Mouse (Mus musculus): Measurements from ENCODE around the gene Tpcn1.

The Tpcn1 gene

DNA sequence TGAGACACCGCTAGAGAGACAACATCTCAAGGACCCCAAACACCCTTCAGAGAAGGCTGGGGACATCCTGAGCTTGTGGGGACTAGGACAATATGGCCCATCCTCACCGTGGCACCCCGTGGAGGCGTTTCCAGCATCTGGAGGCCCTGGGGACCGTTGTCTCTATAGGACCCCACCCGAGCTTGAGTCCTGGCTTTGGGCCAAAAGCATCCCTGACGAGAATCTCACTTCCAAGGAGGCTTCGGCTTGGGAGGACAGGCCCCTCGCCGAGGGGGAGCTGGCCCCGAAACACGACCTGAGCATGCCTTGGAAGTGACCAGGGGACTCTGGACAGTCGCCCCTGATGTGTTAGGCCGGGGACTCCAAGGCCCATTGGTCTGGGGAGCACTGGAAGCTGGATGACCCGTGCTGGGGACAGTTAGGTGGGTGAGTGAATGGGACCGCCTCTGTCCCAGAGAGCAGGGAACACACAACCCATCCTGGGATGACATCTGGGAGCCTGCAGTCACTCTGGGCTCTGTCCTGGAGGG, 20.8 kb upstream of the Tpcn1 start:
- no peak for DNase-seq (ENCODE audit: low read depth, low spot score)

DNA sequence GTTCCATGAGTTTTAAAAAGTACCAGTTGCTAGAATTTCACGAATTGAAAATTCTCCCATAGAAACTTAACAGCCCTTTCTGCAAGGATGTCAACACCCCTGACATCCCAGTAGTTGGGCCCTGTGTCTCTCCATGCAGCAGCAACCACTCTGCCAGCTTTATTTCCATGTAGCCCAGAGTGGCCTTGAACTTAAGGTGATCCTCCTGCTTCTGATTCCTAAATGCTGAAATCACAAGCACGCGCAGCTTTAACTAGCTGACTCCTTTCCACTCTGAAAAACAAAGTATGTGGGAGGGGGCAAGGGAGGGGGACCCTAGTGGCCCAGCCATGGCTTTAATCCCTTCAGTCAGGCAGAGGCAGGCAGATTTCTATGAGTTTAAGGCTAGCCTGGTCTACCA, 18.9 kb upstream of the Tpcn1 start:
- DNase-seq (ENCODE audit: low read depth, low spot score) = no peak

DNA sequence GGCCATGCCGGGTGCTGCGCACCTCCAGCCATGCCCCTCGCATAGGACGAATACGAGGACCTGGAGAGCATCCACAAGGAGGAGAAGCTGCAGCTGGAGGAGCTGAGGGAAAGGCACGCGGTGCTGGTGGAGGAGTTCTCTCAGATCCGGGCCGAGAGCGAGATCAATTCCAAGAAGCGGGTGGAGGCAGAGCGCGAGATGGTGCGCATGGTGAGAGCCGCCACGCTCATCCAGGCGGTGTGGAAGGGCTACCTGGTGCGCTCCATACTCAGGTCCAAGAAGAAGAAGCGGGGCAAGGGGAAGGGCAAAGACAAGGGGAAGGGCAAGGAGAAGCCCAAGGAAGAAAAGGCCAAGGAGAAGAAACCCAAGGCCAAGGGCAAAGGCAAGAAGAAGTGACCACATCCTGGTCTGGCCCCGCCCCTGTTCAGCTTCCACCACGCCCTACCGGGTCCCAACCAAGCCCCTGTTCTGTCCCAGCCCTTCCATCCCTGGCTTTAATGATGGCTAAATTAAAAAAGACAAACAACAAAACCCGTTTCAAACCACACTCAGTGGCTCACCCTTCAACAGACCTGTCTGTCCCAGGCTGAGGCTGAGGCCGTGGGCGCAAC, 18.2 kb upstream of the Tpcn1 start:
- no peak for DNase-seq (ENCODE audit: low read depth, low spot score)

DNA sequence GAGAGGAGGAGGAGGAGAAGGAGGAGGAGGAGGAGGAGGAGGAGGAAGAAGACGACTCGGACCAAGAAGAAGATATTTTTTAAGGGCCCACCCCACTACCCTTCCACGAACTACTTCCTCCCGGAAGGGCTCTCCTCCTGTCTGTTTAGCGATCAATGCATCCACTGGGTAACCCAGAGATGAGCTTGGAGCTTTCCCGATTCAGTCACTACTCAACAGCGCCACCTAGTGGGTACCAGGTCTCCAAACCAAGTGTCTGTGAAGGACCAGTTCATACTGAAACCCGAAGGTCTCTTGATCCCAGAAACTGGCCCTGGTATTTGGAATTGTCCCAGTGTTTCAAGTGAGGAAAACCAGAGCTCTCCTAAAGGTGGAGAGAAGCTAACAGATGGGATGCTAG, 17.2 kb upstream of the Tpcn1 start:
- DNase-seq (ENCODE audit: low read depth, low spot score) = peak; percentile 93

DNA sequence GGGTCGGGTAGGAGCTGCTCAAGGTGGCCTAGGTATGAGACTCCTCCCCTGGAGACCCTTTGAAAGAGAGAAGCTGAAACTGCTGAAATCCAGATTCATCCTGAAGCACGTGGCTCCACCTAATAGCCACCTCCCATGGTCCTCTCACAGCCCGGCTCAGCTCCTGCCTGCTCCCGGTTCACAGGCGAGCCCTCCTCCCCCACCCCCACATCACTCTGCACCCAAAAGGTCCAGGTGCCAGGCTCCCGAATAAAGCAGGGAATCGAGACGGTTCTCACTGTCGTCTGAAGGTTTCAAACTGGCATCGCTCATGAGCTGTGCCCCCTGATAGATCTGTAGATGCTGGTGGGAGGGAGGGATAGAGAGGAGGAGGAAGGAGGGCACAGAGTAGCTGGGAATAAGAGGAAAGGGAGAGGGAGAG, 16.8 kb upstream of the Tpcn1 start:
- no peak for DNase-seq (ENCODE audit: low read depth, low spot score)

DNA sequence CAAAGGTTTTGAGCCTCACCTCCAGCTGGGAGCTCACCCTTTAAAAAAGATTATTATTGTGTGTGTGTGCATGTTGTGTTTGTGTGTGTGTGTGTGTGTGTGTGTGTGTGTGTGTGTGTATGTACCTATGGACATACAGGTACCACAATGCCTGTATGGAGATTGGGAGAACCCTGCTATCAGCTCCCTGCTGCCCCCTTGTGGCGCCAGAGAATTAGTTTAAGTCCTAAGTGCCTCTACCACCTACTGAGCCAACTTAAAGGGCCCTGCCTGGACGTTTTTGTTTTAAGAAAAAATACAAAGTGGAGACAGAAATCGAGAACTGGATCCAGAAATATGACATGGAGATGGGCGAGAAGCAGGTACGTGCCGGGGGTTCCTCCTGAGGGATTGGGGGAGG, 16.4 kb upstream of the Tpcn1 start:
- peak; percentile 65 for DNase-seq (ENCODE audit: low read depth, low spot score)

DNA sequence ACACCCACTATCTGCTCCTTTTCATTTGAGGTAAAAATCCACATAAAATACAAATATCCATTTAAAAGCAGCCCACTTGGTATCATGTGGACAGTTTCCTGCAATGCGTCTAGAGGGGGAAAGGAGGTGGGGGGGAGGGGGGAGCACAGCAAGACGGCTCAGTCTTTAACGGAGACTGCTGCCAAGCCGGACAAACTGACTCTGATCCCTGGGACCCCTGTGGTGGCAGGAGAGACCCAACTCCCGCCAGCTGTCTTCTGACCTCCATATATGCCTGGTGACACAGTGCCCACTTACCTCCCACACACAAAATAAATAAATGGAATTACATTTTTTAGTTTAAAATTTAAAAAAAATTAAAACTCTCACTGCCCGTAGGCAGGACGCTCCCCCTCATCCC, 15.0 kb upstream of the Tpcn1 start:
- no peak for DNase-seq (ENCODE audit: low read depth, low spot score)

DNA sequence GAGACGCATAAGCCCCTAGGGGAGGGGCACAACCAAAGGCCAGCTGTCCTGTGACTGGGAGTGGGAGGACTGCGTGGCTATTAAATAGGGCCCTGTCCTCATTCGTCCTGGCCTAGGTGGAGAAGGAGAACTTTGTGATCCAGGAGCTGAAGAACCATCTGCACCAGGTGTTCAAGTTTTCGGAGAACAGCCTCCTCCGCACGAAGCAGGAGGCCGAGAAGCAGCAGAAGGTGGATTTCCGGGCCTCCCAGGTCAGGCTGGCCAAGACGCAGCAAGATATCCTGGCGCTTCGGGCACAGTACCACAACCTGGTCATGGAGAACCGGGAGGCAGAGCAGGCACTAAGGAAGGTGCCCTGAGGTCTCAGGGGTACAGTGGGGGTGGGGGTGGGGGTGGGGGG, 13.7 kb upstream of the Tpcn1 start:
- DNase-seq (ENCODE audit: low read depth, low spot score) = no peak

DNA sequence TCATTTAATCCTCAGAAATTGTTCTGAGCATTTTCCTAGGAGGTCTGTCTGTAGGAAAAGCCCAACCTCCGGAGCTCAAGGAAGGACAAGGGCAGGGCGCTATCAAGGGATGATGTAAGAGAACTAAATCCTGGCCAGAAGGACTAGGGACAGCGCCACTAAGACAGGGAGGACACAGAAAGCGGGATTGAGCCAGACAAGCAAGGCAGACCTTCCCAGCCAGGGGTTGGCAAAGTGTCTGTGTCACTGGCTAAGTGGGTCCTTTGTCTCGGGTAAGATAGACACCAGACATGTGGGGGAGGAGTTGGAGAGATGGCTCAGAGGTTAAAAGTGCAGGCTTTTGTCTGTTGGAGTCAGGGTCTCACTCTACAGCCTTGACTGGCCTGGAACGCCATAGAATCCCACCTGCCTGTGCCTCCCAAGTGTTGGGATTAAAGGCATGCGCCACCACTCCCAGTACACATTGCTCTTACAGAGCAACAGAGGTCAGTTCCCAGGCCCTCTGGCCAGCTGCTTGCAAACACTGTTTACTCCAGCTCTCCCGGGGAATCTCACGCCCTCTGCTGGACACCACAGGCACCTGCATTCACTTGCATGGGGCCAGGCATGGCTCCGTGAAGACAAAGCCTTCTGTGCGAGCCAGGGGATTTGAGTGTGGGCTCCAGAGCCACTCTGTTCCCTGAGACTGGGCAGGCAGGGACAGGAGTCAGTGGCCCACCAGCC, 12.6 kb upstream of the Tpcn1 start:
- DNase-seq (ENCODE audit: low read depth, low spot score) = no peak

DNA sequence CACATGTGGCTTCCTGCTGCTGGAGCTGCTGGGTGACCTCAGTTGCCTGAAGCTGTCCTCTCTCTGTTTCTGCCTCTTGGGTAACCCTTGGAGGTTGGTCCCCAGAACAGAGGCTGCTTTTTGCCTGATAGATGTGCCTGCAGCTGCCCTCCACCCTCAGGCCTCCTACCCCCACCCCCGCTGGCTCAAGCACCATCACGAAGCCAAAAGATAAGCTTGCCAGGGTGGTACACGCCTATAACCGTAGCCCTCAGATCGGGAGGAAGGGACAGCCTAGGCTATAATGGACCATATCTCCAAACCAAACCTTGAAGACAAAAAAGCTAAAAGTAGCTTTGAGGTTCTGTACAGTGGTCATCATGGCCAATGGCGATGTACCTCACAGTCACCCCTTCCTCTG, 11.2 kb upstream of the Tpcn1 start:
- DNase-seq (ENCODE audit: low read depth, low spot score) = no peak

DNA sequence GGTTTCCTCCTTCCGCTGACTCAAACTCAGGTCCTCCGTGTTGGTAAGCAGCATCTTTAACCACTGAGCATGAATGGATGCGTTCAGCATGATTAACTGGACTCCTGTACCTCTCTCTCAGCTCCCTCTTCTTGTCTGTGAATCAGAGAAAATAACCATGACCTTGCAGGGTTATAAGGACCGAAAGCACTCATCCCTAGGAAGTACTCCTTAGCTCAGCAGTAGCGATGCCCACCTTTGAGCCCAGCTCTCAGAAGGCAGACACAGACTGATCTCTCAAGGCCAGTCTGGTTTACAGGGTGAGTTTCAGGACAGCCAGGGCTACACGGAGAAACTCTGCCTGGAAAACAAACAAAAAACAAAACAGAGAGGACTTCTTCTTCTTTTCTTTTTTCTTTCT, 6.0 kb upstream of the Tpcn1 start:
- DNase-seq (ENCODE audit: low read depth, low spot score) = no peak

DNA sequence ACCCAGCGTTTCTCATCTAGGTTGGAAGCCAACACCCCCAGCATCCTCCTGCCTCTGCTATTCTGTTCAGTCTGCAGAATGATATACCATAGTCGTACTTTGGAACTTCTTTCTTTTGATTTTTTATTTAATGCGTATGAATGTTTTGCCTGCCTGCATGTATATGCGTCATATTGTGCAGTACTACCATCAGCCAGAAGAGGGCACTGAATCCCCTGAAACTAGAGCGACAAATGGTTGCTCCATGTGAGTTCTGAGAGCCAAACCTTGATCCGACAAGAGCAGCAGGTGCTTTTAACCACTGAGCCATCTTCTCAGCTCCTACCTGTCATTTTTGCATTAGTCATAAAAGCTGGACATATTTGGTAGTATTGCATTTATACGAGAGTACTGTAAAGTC, 3.7 kb upstream of the Tpcn1 start:
- no peak for DNase-seq (ENCODE audit: low read depth, low spot score)

DNA sequence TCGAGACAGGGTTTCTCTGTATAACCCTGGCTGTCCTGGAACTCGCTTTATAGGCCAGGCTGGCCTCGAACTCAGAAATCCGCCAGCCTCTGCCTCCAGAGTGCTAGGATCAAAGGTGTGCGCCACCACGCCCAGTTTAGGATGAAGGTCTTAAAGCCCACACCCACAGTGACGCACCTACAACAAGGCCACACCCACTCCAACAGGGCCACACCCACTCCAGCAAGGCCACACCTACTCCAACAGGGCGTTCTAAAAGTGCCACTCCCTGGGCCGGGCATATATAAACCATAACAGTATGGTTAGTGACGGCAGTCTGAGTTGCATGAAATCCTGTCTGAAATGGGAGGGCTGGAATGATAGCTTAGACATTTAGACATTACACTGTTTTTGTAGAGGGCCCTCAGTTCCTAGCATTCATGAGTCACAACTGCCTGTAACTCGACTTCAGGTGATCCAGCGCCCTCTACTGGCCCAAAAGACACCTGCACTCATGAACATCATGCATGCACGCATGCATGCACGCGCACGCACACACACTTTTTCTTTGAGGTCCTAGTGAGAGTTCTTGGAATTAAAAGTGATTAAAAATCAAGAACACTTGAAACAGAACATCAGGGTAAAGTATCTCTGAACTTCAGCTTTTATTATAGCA, 2.0 kb upstream of the Tpcn1 start:
- DNase-seq (ENCODE audit: low read depth, low spot score) = no peak

DNA sequence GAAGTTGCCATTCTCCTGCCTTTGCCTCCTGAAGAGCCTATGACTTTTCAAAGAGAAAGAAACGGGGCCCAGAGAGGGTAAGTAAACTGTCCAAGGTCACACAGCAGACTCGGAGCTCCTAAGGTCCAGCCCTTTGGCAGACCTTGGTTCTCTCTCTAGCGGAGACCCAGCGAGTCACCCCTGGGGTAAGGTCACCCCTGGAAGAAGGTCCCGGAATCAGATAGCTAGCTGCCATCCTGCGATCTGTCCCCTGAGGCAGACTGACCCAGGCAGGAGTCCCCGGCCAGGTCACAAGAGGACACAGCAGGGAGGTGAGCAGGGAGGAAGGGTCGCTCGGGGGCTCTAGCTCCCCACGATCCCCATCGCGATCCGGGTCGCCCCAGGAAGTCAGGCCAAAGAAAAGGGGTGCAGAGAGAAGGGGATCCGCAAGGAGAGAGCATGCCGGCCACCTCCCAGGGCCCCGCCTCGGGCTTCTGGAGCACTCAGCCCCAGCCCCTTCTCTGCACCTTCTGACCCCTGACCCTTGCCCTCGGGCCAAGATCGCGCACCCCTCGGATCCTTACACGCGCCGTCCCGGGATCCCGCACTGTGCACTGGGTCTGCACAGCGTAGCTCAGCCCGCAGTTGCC, 419 bp downstream of the Tpcn1 start:
- DNase-seq (ENCODE audit: low read depth, low spot score) = no peak

DNA sequence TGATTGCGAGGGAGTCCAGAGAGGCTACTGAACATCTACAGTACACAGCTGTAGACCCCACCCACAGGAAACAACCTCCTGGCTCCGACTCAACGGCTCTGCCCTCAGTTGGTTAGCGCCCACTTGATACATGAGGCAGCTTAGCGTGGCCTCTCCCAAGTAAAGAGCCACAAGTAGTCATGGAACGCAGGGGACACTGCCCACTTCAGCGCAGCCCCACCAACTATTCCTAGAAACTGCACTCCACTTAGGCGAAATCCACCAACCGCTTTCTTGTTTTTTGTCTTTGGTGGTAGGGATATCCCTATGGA, 902 bp downstream of the Tpcn1 start:
- DNase-seq (ENCODE audit: low read depth, low spot score) = no peak

DNA sequence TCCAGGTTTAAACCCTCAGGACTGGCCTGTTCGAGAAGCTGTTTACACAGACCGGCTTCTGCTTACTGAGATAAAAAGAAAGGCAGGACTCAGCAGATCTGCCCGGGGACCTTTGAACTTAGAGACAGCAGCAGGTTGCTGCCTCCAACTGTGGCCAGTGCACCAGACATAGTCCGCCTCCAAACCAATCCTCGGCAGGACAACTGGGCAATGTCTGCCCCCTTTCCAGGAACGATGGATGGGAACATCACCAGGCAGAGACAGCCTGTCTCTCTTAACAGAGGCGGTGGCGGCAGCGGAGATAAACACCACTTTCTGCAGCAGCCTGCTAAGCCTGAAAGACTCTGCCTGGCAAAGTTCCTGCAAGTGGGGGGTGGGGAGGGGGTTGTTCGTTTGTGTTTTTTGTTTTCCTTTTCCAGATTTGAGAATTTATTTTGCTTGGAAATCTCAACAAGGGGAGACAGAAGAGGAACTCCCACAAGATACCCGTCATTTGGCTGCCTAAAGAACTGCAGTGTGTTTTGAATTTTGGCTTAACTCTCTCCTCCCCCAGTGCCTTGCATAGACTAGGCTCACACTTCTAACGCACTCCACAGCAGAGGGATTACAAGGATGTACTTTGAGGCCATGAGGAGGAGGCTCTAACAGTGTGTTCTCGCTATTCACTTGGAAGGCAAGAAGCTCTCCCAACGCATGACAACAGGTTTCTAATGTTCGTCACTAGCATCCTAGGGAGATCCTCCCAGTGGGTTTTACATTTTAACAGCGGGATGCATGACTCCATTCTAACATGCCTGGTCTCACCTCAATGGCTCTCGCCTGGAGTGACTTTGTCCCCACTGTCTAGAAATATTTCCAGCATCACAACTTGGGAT, 1.5 kb downstream of the Tpcn1 start:
- DNase-seq (ENCODE audit: low read depth, low spot score) = peak; percentile 75

DNA sequence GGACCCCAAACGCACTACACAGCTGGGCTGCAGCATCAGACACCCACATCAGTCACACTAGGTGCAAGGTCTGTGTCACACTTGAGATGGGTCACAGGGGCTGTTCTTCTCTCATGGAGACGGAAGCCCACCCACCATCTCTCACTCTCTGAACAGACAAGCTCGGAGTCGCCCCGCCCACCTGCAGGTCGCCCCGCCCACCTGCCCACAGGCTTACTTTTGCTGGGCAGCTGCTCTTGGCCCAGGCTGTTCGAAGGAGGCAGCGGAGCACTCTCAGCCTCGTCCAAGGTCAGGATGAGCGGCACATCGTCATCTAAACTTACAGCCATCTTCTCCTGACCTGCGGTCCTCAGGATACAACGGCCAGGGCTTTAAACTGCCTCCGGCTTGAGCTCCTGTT, 3.5 kb downstream of the Tpcn1 start:
- DNase-seq (ENCODE audit: low read depth, low spot score) = no peak

DNA sequence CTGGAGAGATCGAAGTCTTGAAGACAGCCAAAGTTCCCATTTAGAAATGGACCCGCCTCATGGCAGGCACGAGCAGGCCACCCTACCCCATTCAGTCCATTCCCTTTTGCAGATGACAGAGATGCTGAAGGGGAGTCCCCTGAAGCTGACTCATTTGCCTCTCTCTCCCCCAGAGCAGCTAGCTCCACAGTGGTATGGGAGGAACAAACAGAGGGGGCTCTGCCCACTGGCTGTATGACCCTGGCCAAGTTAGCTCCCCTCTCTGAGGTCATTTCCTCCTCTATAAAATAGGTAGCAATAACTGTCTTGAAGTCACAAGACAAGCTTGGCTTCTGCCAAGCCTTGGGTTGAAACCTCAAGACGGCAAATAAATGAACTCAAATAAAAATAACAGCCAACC, 5.0 kb downstream of the Tpcn1 start:
- no peak for DNase-seq (ENCODE audit: low read depth, low spot score)

DNA sequence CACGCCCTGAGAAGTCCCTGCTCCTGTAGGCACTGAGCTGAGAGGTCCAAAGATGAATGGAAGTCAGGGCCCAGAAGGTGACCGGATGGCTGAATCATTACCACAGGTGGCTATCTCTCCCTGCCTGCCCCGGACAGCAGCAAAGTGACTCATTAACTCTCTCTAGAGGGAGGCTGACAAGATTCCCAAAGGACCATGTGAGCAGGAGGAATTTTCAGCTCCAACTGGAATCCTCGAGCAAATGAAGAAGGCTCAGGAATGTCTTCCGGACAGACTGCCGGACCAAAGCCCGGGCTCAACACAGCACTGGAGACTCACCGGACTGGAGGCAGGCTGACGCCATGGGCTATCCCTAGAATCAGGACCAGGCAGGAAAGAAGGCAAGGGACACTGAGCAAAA, 6.5 kb downstream of the Tpcn1 start:
- no peak for DNase-seq (ENCODE audit: low read depth, low spot score)

DNA sequence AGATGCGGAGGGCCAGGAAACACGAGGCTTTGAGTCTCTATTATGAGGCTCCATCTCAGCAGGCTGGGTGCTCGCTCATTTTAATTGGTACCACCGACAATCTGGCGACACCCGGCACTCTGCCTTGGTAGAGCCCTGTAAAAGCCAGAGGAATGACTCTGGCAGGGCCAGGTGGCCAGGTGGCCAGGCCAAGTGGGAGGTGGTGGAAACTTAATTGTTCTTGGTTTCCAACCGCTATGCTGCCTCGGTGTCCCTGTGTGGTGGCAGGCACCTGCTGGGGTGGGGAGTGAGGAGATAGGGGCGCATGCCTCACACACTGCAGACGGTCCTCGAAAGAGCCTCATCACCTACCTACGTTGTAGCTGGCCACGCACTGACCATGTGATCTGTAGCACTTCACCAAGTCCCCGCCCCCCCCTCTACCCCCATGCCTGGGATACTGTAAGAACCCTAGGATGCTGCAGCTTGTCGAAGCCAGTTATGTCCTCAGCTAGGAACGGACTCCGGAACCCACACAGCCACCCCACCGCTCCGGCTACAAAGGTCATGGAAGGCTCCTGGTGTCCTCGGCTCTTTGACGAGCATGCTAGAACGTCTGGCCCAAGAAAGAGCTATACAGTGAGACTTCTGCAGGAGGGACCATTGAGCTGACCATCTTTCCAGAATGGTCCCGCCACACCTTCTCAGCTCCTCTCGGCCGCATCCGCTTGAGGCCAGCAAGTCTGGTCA, 8.4 kb downstream of the Tpcn1 start:
- no peak for DNase-seq (ENCODE audit: low read depth, low spot score)
